Mouse (Mus musculus): ENCODE measurements around the gene Aco1. TPM values are rescaled to one million over a fixed set of nuclear protein-coding genes. Genes with fewer than 3 reads are reported as not detected.

Aco1 gene
- polyA plus RNA-seq, 1 experiment from 2014 or later, result 29.4 TPM

GRCm38 (mm10) chr4:40218382-40218781 lies 75.5 kb downstream of the Aco1 start:
- peaks cover 10% of the 10 kb centered on the region for H3K4me1 ChIP-seq
- H3K9me3 ChIP-seq, result no peaks in the 10 kb centered on the region
- WGBS, result 66% methylated on average over 7 of the region's 7 CpGs
- H3K27me3 ChIP-seq (replicated peaks), result peaks cover 22% of the 10 kb centered on the region
- ATAC-seq (ENCODE audit: extremely low read depth, insufficient number of reproducible peaks, low FRiP score, low TSS enrichment), result no peak
- no peak overlapping the region for H3K9ac ChIP-seq
- no peak overlapping the region for H3K4me3 ChIP-seq
- H3K36me3 ChIP-seq, result peaks cover 39% of the 10 kb centered on the region
- no peak overlapping the region for H3K4me2 ChIP-seq
- no peak overlapping the region for H3K27ac ChIP-seq (replicated peaks)

- H3K4me2 ChIP-seq, result peak overlapping the region; percentile 61
- peaks cover 10% of the 10 kb centered on the region for H3K4me1 ChIP-seq
- peak overlapping the region; percentile 56 for H3K9ac ChIP-seq
- no peak overlapping the region for H3K27ac ChIP-seq (replicated peaks)
- H3K27me3 ChIP-seq (replicated peaks), result peaks cover 22% of the 10 kb centered on the region
- 20% methylated on average over 12 of the region's 12 CpGs for WGBS
- H3K36me3 ChIP-seq, result peaks cover 43% of the 10 kb centered on the region
- ATAC-seq (ENCODE audit: extremely low read depth, insufficient number of reproducible peaks, low FRiP score, low TSS enrichment), result no peak
- H3K9me3 ChIP-seq, result no peaks in the 10 kb centered on the region
- peak overlapping the region; percentile 27 for H3K4me3 ChIP-seq
Observed at GRCm38 (mm10) chr4:40220437-40220836, 77.6 kb downstream of the Aco1 start.

- Histone ChIP-seq H3K4me2 (peak overlapping the region; percentile 61), H3K4me3 (no peak overlapping the region), H3K27ac (replicated peaks) (no peak overlapping the region), H3K9me3 (no peaks in the 10 kb centered on the region), H3K36me3 (peaks cover 40% of the 10 kb centered on the region), H3K4me1 (peaks cover 10% of the 10 kb centered on the region), H3K9ac (no peak overlapping the region), H3K27me3 (replicated peaks) (peaks cover 22% of the 10 kb centered on the region)
- ATAC-seq (ENCODE audit: extremely low read depth, insufficient number of reproducible peaks, low FRiP score, low TSS enrichment), result no peak
- 26% methylated on average over 14 of the region's 14 CpGs for WGBS
Observed at GRCm38 (mm10) chr4:40221004-40221760, 78.3 kb downstream of the Aco1 start.

- WGBS, result 39% methylated on average over 21 of the region's 21 CpGs
- no peak overlapping the region for H3K9ac ChIP-seq
Observed at GRCm38 (mm10) chr4:40221876-40222585, 79.2 kb downstream of the Aco1 start.

GRCm38 (mm10) chr4:40226095-40226494 lies 83.2 kb downstream of the Aco1 start:
- no peak for ATAC-seq (ENCODE audit: extremely low read depth, insufficient number of reproducible peaks, low FRiP score, low TSS enrichment)
- H3K4me2 ChIP-seq, result no peak overlapping the region
- H3K4me3 ChIP-seq, result no peak overlapping the region
- H3K27me3 ChIP-seq (replicated peaks), result peaks cover 20% of the 10 kb centered on the region
- no peak overlapping the region for H3K9ac ChIP-seq
- H3K36me3 ChIP-seq, result peaks cover 27% of the 10 kb centered on the region
- 0 out of 2 replicates have a peak, but pooled peaks cover 2% of the 10 kb centered on the region for H3K4me1 ChIP-seq
- no peak overlapping the region for H3K27ac ChIP-seq (replicated peaks)
- WGBS, result 55% methylated on average over 5 of the region's 5 CpGs
- no peaks in the 10 kb centered on the region for H3K9me3 ChIP-seq

More at GRCm38 (mm10) chr4:40221876-40222585, 79.2 kb downstream of the Aco1 start:
- peaks cover 10% of the 10 kb centered on the region for H3K4me1 ChIP-seq
- H3K4me3 ChIP-seq, result no peak overlapping the region
- H3K4me2 ChIP-seq, result no peak overlapping the region
- H3K27me3 ChIP-seq (replicated peaks), result peaks cover 22% of the 10 kb centered on the region
- peaks cover 33% of the 10 kb centered on the region for H3K36me3 ChIP-seq
- H3K9me3 ChIP-seq, result no peaks in the 10 kb centered on the region
- H3K27ac ChIP-seq (replicated peaks), result no peak overlapping the region
- no peak for ATAC-seq (ENCODE audit: extremely low read depth, insufficient number of reproducible peaks, low FRiP score, low TSS enrichment)

GRCm38 (mm10) chr4:40227131-40227530 lies 84.2 kb downstream of the Aco1 start:
- H3K4me2 ChIP-seq, result no peak overlapping the region

GRCm38 (mm10) chr4:40227886-40228285 lies 85.0 kb downstream of the Aco1 start:
- 76% methylated on average over 7 of the region's 7 CpGs for WGBS
- Histone ChIP-seq H3K4me1 (no peaks in the 10 kb centered on the region), H3K27ac (replicated peaks) (no peak overlapping the region), H3K36me3 (peaks cover 28% of the 10 kb centered on the region), H3K4me3 (no peak overlapping the region), H3K9ac (no peak overlapping the region), H3K4me2 (no peak overlapping the region), H3K9me3 (no peaks in the 10 kb centered on the region), H3K27me3 (replicated peaks) (0 out of 2 replicates have a peak, but pooled peaks cover 2% of the 10 kb centered on the region)
- ATAC-seq (ENCODE audit: extremely low read depth, insufficient number of reproducible peaks, low FRiP score, low TSS enrichment), result no peak

More at GRCm38 (mm10) chr4:40227131-40227530, 84.2 kb downstream of the Aco1 start:
- no peak for ATAC-seq (ENCODE audit: extremely low read depth, insufficient number of reproducible peaks, low FRiP score, low TSS enrichment)
- Histone ChIP-seq H3K4me1 (no peaks in the 10 kb centered on the region), H3K9ac (no peak overlapping the region), H3K36me3 (peaks cover 27% of the 10 kb centered on the region), H3K9me3 (no peaks in the 10 kb centered on the region), H3K27ac (replicated peaks) (no peak overlapping the region), H3K4me3 (no peak overlapping the region), H3K27me3 (replicated peaks) (peaks cover 9% of the 10 kb centered on the region)
- 76% methylated on average over 11 of the region's 11 CpGs for WGBS

GRCm38 (mm10) chr4:40229723-40230122 lies 86.8 kb downstream of the Aco1 start:
- no peak overlapping the region for H3K4me2 ChIP-seq
- H3K36me3 ChIP-seq, result peaks cover 28% of the 10 kb centered on the region
- H3K4me3 ChIP-seq, result no peak overlapping the region
- H3K4me1 ChIP-seq, result no peaks in the 10 kb centered on the region
- H3K9ac ChIP-seq, result no peak overlapping the region
- H3K27ac ChIP-seq (replicated peaks), result no peak overlapping the region
- no peaks in the 10 kb centered on the region for H3K27me3 ChIP-seq (replicated peaks)
- no peak for ATAC-seq (ENCODE audit: extremely low read depth, insufficient number of reproducible peaks, low FRiP score, low TSS enrichment)
- no peaks in the 10 kb centered on the region for H3K9me3 ChIP-seq
- WGBS, result 70% methylated on average over 6 of the region's 6 CpGs

- WGBS, result 89% methylated on average over 7 of the region's 7 CpGs
- Histone ChIP-seq H3K27me3 (replicated peaks) (no peaks in the 10 kb centered on the region), H3K36me3 (peaks cover 19% of the 10 kb centered on the region), H3K4me3 (no peak overlapping the region), H3K4me2 (no peak overlapping the region), H3K9ac (no peak overlapping the region), H3K4me1 (no peaks in the 10 kb centered on the region), H3K9me3 (no peaks in the 10 kb centered on the region), H3K27ac (replicated peaks) (no peak overlapping the region)
- ATAC-seq (ENCODE audit: extremely low read depth, insufficient number of reproducible peaks, low FRiP score, low TSS enrichment), result no peak
Observed at GRCm38 (mm10) chr4:40233062-40233664, 90.3 kb downstream of the Aco1 start.

GRCm38 (mm10) chr4:40234256-40234655 lies 91.4 kb downstream of the Aco1 start:
- peaks cover 9% of the 10 kb centered on the region; the same call in 1 of the 2 replicates for H3K4me1 ChIP-seq
- ATAC-seq (ENCODE audit: extremely low read depth, insufficient number of reproducible peaks, low FRiP score, low TSS enrichment), result no peak
- H3K4me3 ChIP-seq, result no peak overlapping the region
- peaks cover 16% of the 10 kb centered on the region for H3K36me3 ChIP-seq
- H3K9me3 ChIP-seq, result no peaks in the 10 kb centered on the region
- no peak overlapping the region for H3K27ac ChIP-seq (replicated peaks)
- H3K27me3 ChIP-seq (replicated peaks), result no peaks in the 10 kb centered on the region
- WGBS, result 93% methylated on average over 6 of the region's 6 CpGs
- H3K4me2 ChIP-seq, result no peak overlapping the region
- no peak overlapping the region for H3K9ac ChIP-seq

- H3K9me3 ChIP-seq, result no peaks in the 10 kb centered on the region
- no peak overlapping the region for H3K4me2 ChIP-seq
- no peaks in the 10 kb centered on the region for H3K27me3 ChIP-seq (replicated peaks)
- no peak for ATAC-seq (ENCODE audit: extremely low read depth, insufficient number of reproducible peaks, low FRiP score, low TSS enrichment)
- H3K36me3 ChIP-seq, result peaks cover 16% of the 10 kb centered on the region
- WGBS, result 81% methylated on average over 4 of the region's 4 CpGs
- no peak overlapping the region for H3K27ac ChIP-seq (replicated peaks)
- peaks cover 15% of the 10 kb centered on the region for H3K4me1 ChIP-seq
- no peak overlapping the region for H3K4me3 ChIP-seq
- H3K9ac ChIP-seq, result no peak overlapping the region
Observed at GRCm38 (mm10) chr4:40236829-40237228, 93.9 kb downstream of the Aco1 start.

Data from heart, embryonic 13.5 days (tissue).